Comparison of ENCODE assay signal across 9 mouse cellular contexts in genomic region chr9:55067260-55067964, GRCm38 (mm10). TPM values are rescaled to one million over a fixed set of nuclear protein-coding genes. Genes with fewer than 3 reads are reported as not detected.
DNase-seq lines count a peak whose midpoint lies in the region; ATAC-seq and TF ChIP-seq lines count a peak whose summit lies in the region.
"Had no signal": no experiment of that assay in that cellular context is flagged by ENCODE, and none has a peak within 500 bp of the region (broad histone marks: within the 10 kb centered on the region; RNA-seq: fewer than 3 reads in every experiment).

No protein-coding gene starts in this region.

- no peaks in the 10 kb centered on the region for H3K36me3 ChIP-seq in embryonic facial prominence, embryonic 11.5 days (replicated peaks; ENCODE audit: control insufficient read depth, insufficient read depth, low read depth, low read length)
- no peaks in the 10 kb centered on the region for H3K36me3 ChIP-seq in hindbrain, embryonic 16.5 days (ENCODE audit: control insufficient read depth, insufficient read depth, low read length)
- no peaks in the 10 kb centered on the region for H3K36me3 ChIP-seq in neural tube, embryonic 14.5 days (ENCODE audit: control insufficient read depth, insufficient read depth, low read length)

- no peak overlapping the region for H3K4me3 ChIP-seq in layer of hippocampus, adult 2 months
- H3K4me3 ChIP-seq in embryonic facial prominence, embryonic 11.5 days (ENCODE audit: low read depth, low read length): no peak overlapping the region
- H3K4me3 ChIP-seq in hindbrain, embryonic 16.5 days (ENCODE audit: low read length): no peak overlapping the region
- no peak overlapping the region for H3K4me3 ChIP-seq in neural tube, embryonic 14.5 days (ENCODE audit: low read depth, low read length)
- H3K4me3 ChIP-seq: megakaryocyte, embryonic 14.5 days had no signal

- no peak overlapping the region for H3K27ac ChIP-seq in layer of hippocampus, adult 2 months
- H3K27ac ChIP-seq in embryonic facial prominence, embryonic 11.5 days (replicated peaks; ENCODE audit: low read depth, low read length): no peak overlapping the region
- no peak overlapping the region for H3K27ac ChIP-seq in hindbrain, embryonic 16.5 days (ENCODE audit: low read depth, low read length)
- H3K27ac ChIP-seq in neural tube, embryonic 14.5 days (ENCODE audit: low read depth, low read length): no peak overlapping the region

- peak overlapping the region; percentile 10; the same call in 1 of the 2 replicates for H3K4me2 ChIP-seq in embryonic facial prominence, embryonic 11.5 days (ENCODE audit: low read depth, low read length)
- no peak overlapping the region for H3K4me2 ChIP-seq in hindbrain, embryonic 16.5 days (ENCODE audit: low read length)
- no peak overlapping the region for H3K4me2 ChIP-seq in neural tube, embryonic 14.5 days (ENCODE audit: low read depth, low read length)

- TF ChIP-seq CTCF in layer of hippocampus, adult 2 months (conservative IDR thresholded peaks at IDR 0.05): no peak

- no peaks in the 10 kb centered on the region for H3K27me3 ChIP-seq in embryonic facial prominence, embryonic 11.5 days (ENCODE audit: control insufficient read depth, insufficient read depth, low read length)
- H3K27me3 ChIP-seq in hindbrain, embryonic 16.5 days (replicated peaks; ENCODE audit: control insufficient read depth, insufficient read depth, low read length): no peaks in the 10 kb centered on the region
- no peaks in the 10 kb centered on the region for H3K27me3 ChIP-seq in neural tube, embryonic 14.5 days (ENCODE audit: control insufficient read depth, insufficient read depth, low read length)

- peak; percentile 89 for ATAC-seq in embryonic facial prominence, embryonic 11.5 days (replicated peaks; ENCODE audit: insufficient number of reproducible peaks, low FRiP score, low TSS enrichment, low read depth)
- peak; percentile 91 for ATAC-seq in hindbrain, embryonic 16.5 days
- peak; percentile 44; the same call in 1 of the 2 replicates for ATAC-seq in neural tube, embryonic 14.5 days (ENCODE audit: low read depth)

- H3K9me3 ChIP-seq in embryonic facial prominence, embryonic 11.5 days (replicated peaks; ENCODE audit: control insufficient read depth, low read length): no peaks in the 10 kb centered on the region
- no peaks in the 10 kb centered on the region for H3K9me3 ChIP-seq in hindbrain, embryonic 16.5 days (ENCODE audit: control insufficient read depth, low read length)
- no peaks in the 10 kb centered on the region for H3K9me3 ChIP-seq in neural tube, embryonic 14.5 days (ENCODE audit: control insufficient read depth, low read length)
- H3K9me3 ChIP-seq: megakaryocyte, embryonic 14.5 days had no signal

- peak; percentile 15 to 48 for DNase-seq in layer of hippocampus, adult 2 months (ENCODE audit: low spot score in 2 of 2)
- no peak for DNase-seq in layer of hippocampus, adult 9-10 months (ENCODE audit: low spot score)
- peak; percentile 72 for DNase-seq in embryonic facial prominence, embryonic 11.5 days (ENCODE audit: low spot score)
- DNase-seq in gastrocnemius, postnatal 10 days: no peak
- DNase-seq in lung, adult 18-20 months: no peak
- DNase-seq in right cerebral cortex, postnatal 4 days: no peak

- H3K9ac ChIP-seq in embryonic facial prominence, embryonic 11.5 days (replicated peaks; ENCODE audit: low read length): 0 out of 2 replicates have a peak overlapping the region, but pooled peaks have one; percentile 5
- no peak overlapping the region; the same call in 1 of the 2 replicates for H3K9ac ChIP-seq in hindbrain, embryonic 16.5 days (ENCODE audit: low read depth, low read length)
- no peak overlapping the region for H3K9ac ChIP-seq in neural tube, embryonic 14.5 days (replicated peaks; ENCODE audit: low read depth, low read length)

- WGBS in embryonic facial prominence, embryonic 11.5 days: 14% methylated on average over 8 of the region's 8 CpGs
- WGBS in hindbrain, embryonic 16.5 days: 21% methylated on average over 8 of the region's 8 CpGs
- 27% methylated on average over 8 of the region's 8 CpGs for WGBS in neural tube, embryonic 14.5 days

- H3K4me1 ChIP-seq in embryonic facial prominence, embryonic 11.5 days (ENCODE audit: control insufficient read depth, insufficient read depth, low read length): peaks cover 4% of the 10 kb centered on the region
- H3K4me1 ChIP-seq in hindbrain, embryonic 16.5 days (ENCODE audit: control insufficient read depth, insufficient read depth, low read depth, low read length): peaks cover 13% of the 10 kb centered on the region
- H3K4me1 ChIP-seq in neural tube, embryonic 14.5 days (ENCODE audit: control insufficient read depth, insufficient read depth, low read length): no peaks in the 10 kb centered on the region
- H3K4me1 ChIP-seq: megakaryocyte, embryonic 14.5 days had no signal

RNA-seq across cellular contexts. Expression of gene Chrnb4, which starts 18.8 kb away (rescaled TPM):
- total RNA-seq in layer of hippocampus, adult 2 months (2021): under 1 TPM in 1 of 2 experiments, not detected in 1; 0.10 TPM
- polyA plus RNA-seq in embryonic facial prominence, embryonic 11.5 days (2014; fragmentation: Nextera tagmentation; extraction: Ambion mirVana): 0.79 and 1.7 TPM in 2 replicates
- 1.5 and 1.6 TPM in 2 replicates for polyA plus RNA-seq in hindbrain, embryonic 16.5 days (2015; fragmentation: Nextera tagmentation; extraction: Ambion mirVana)
- 1.4 and 1.5 TPM in 2 replicates for polyA plus RNA-seq in neural tube, embryonic 14.5 days (2014; fragmentation: Nextera tagmentation; extraction: Ambion mirVana)
- total RNA-seq in gastrocnemius, postnatal 10 days (2021): under 1 TPM in 1 of 2 experiments, not detected in 1; 0.09 TPM

RNA-seq across cellular contexts. Expression of gene Chrna3, which starts 41.0 kb away (rescaled TPM):
- total RNA-seq in layer of hippocampus, adult 2 months (2021): under 1 TPM; 0.17 to 0.18 TPM
- polyA plus RNA-seq in embryonic facial prominence, embryonic 11.5 days (2014; fragmentation: Nextera tagmentation; extraction: Ambion mirVana): 4.4 and 6.5 TPM in 2 replicates
- polyA plus RNA-seq in hindbrain, embryonic 16.5 days (2015; fragmentation: Nextera tagmentation; extraction: Ambion mirVana): 18.8 and 20.2 TPM in 2 replicates
- polyA plus RNA-seq in neural tube, embryonic 14.5 days (2014; fragmentation: Nextera tagmentation; extraction: Ambion mirVana): 24.8 and 26.8 TPM in 2 replicates
- under 1 TPM in 1 of 2 experiments, not detected in 1; 0.07 TPM for total RNA-seq in gastrocnemius, postnatal 10 days (2021)

Comparison
In these comparisons a context has a peak if more than half of its experiments do, and no peak if none do; other contexts are left out.
1. DNase-seq: peak in layer of hippocampus, adult 2 months (2 of 2) and embryonic facial prominence, embryonic 11.5 days (single experiment); none in layer of hippocampus, adult 9-10 months (single experiment), gastrocnemius, postnatal 10 days (single experiment), lung, adult 18-20 months (0 of 2) and right cerebral cortex, postnatal 4 days (single experiment).
2. Peak in every context shown above with its lines, with median percentiles within 50 percentile points of each other: ATAC-seq.